Mouse (Mus musculus) forebrain, embryonic 11.5 days (tissue): Measurements from ENCODE around the gene Olfr1287. TPM values are rescaled to one million over a fixed set of nuclear protein-coding genes. Genes with fewer than 3 reads are reported as not detected.

ENCODE experiments used
- ATAC-seq: fragments of 200-750 bp; cut with Nextera tagmentation; replicated peaks from 2 replicates; pipeline ENCODE4 v1.8.0; 2017; ENCODE audit warnings: moderate TSS enrichment; ENCODE audit not compliant: low FRiP score
- DNase-seq: peaks from one replicate; pipeline ENCODE4 v3.0.0-alpha.2; 2017; ENCODE audit warnings: low spot score
- H3K27ac ChIP-seq: fragments of 300-500 bp; sonication (generic); 2 replicates; pipeline ENCODE4 v1.5.1; 2014; ENCODE audit warnings: low read depth, low read length
- H3K27me3 ChIP-seq: fragments of 300-500 bp; sonication (generic); 2 replicates; pipeline ENCODE4 v1.6.1; 2014; ENCODE audit warnings: mild to moderate bottlenecking, low read length, mixed read lengths; ENCODE audit not compliant: control insufficient read depth, insufficient read depth
- H3K36me3 ChIP-seq: fragments of 300-500 bp; sonication (generic); 2 replicates; pipeline ENCODE4 v1.6.1; 2014; ENCODE audit warnings: mild to moderate bottlenecking, low read length, moderate library complexity, mixed read lengths; ENCODE audit not compliant: control insufficient read depth, insufficient read depth
- H3K4me1 ChIP-seq: fragments of 300-500 bp; sonication (generic); replicated peaks from 2 replicates; pipeline ENCODE4 v1.6.1; 2014; ENCODE audit warnings: low read length, mixed read lengths; ENCODE audit not compliant: control insufficient read depth, insufficient read depth
- H3K4me2 ChIP-seq: fragments of 300-500 bp; sonication (generic); 2 replicates; pipeline ENCODE4 v1.6.1; 2014; ENCODE audit warnings: low read depth, mild to moderate bottlenecking, low read length, moderate library complexity, mixed read lengths; ENCODE audit not compliant: severe bottlenecking
- H3K4me3 ChIP-seq: fragments of 300-500 bp; sonication (generic); 2 replicates; pipeline ENCODE4 v1.5.1; 2014; ENCODE audit warnings: low read depth, low read length
- H3K9ac ChIP-seq: fragments of 300-500 bp; sonication (generic); 2 replicates; pipeline ENCODE4 v1.6.1; 2014; ENCODE audit warnings: low read length
- H3K9me3 ChIP-seq: fragments of 300-500 bp; sonication (generic); 2 replicates; pipeline ENCODE4 v1.6.1; 2016; ENCODE audit warnings: low read length, mixed read lengths; ENCODE audit not compliant: control insufficient read depth
- WGBS: fragments of 180-500 bp; shearing (Covaris S2); extraction: QIAGEN DNeasy Blood & Tissue Kit; methylation state at CpG from one replicate; pipeline ENCODE4 v1.1.7; 2014; 5-methylcytosine and 5-hydroxymethylcytosine counted together
- polyA plus RNA-seq: library from polyadenylated mRNA; unstranded; fragments of >200 nt; fragmentation: Nextera tagmentation; extraction: Ambion mirVana; gene quantifications from 2 replicates; pipeline ENCODE4 v1.2.1, GENCODE M21; 2014

The Olfr1287 gene
- not detected in 2 replicates for polyA plus RNA-seq

DNA sequence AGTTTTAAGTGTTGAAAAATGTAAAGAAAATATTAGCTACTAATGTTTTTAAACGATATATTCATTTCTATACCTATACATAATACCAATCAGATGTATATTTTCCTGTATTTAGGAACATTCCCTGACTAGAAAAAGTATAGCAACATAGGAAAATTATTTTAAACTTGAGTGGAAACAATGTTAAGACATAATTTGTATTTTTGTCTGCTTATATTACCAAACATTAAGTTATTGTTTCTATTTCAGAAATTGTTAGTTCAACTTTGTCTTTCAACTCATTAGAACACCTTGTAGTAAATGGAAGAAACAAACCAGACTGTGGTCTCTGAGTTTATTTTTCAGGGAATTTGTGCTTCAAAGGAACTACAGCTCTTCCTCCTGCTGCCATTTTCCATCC, at the start of gene Olfr1287:
Gene Olfr1287 (plus strand): TSS at position 301 of the 400 bp plus-strand sequence.
- H3K9ac ChIP-seq, result no peak within 1 kb of the TSS
- ATAC-seq (no peak), DNase-seq (no peak)
- no peak within 1 kb of the TSS for H3K27ac ChIP-seq
- no peaks in the 10 kb centered on the region for H3K27me3 ChIP-seq
- H3K36me3 ChIP-seq, result no peaks in the 10 kb centered on the region
- 71% methylated on average over 1 of the region's 1 CpGs for WGBS
- no peaks in the 10 kb centered on the region; the same call in 1 of the 2 replicates for H3K9me3 ChIP-seq
- no peaks in the 10 kb centered on the region for H3K4me1 ChIP-seq
- no peak within 1 kb of the TSS for H3K4me3 ChIP-seq
- no peak within 1 kb of the TSS for H3K4me2 ChIP-seq

DNA sequence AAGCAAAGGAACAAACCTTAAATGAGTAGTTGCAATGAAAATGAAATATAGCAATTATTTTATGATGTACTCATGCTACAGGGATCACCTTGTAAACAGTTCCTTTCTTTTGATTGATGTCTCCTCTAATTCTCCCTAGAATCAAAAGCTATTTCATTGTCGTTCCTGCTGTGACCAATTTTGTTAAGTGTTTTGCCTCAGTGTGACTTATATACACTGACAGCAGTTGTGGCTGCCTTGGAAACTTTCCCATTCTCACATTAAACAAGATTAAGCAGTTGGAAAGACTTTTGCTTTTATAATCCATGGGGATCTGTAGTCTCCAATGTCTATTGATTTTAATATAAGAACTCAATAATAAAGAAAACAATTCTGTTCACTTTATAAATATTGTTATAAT, 26.0 kb upstream of the Olfr1287 start, which contains the start of gene Olfr1286:
Gene Olfr1286 (minus strand): TSS at position 185 of the 400 bp plus-strand sequence.
- 79% methylated on average over 1 of the region's 1 CpGs for WGBS
- H3K27me3 ChIP-seq, result no peaks in the 10 kb centered on the region
- H3K4me3 ChIP-seq, result no peak within 1 kb of the TSS
- H3K4me1 ChIP-seq, result no peaks in the 10 kb centered on the region
- H3K9ac ChIP-seq, result no peak within 1 kb of the TSS
- H3K9me3 ChIP-seq, result no peaks in the 10 kb centered on the region
- no peak within 1 kb of the TSS for H3K27ac ChIP-seq
- H3K4me2 ChIP-seq, result no peak within 1 kb of the TSS
- no peaks in the 10 kb centered on the region for H3K36me3 ChIP-seq
- DNase-seq (no peak), ATAC-seq (no peak)

DNA sequence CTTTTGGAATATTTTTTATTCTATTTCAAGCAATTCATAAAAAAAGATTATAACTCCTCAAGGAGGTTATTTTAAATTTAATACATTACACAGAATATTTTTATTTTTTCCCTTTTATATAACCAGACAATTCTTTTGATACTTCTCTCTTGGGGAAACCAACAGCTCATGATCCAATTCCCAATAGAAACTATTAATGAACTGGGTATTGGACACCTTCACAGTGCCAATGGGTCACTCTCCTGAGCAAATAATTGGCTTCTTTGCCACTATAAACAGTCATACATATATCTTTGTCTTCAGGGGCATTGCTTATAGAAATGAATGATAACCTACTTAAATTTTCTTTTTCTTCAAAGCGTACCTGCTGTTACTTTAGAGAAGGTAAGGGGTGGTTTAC, 24.9 kb downstream of the Olfr1287 start, which contains the start of gene Olfr1288:
Gene Olfr1288 (plus strand): TSS at position 301 of the 400 bp plus-strand sequence.
- no peak within 1 kb of the TSS for H3K27ac ChIP-seq
- no peak within 1 kb of the TSS for H3K4me2 ChIP-seq
- H3K9ac ChIP-seq, result no peak within 1 kb of the TSS
- H3K4me1 ChIP-seq, result no peaks in the 10 kb centered on the region
- 98% methylated on average over 1 of the region's 1 CpGs for WGBS
- DNase-seq (no peak), ATAC-seq (no peak)
- no peak within 1 kb of the TSS for H3K4me3 ChIP-seq
- no peaks in the 10 kb centered on the region for H3K27me3 ChIP-seq
- H3K9me3 ChIP-seq, result no peaks in the 10 kb centered on the region
- no peaks in the 10 kb centered on the region for H3K36me3 ChIP-seq

DNA sequence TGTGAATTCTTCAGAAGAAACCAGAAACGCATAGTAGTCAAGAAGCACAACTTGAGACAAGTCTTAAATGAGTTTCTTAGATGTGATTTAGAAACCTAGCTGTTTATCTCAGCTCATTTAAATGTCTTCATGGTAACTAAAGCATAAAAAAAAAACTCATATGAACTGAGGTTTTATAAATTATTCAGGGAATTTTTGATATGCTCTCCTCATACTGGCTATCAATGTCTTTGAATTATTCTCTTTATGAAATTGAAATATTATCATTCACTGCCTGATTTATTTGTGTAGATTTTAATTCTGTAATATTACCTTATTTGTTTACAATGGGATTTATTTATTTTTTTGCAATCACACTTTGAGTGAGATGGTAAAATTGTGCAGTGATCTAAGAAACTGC, 31.6 kb downstream of the Olfr1287 start, which contains the start of gene Olfr1289:
Gene Olfr1289 (plus strand): TSS at position 301 of the 400 bp plus-strand sequence.
- H3K4me1 ChIP-seq, result no peaks in the 10 kb centered on the region
- H3K27ac ChIP-seq, result no peak within 1 kb of the TSS
- H3K27me3 ChIP-seq, result no peaks in the 10 kb centered on the region
- H3K4me2 ChIP-seq, result no peak within 1 kb of the TSS
- DNase-seq (no peak), ATAC-seq (no peak)
- WGBS, result 84% methylated on average over 1 of the region's 1 CpGs
- H3K9me3 ChIP-seq, result no peaks in the 10 kb centered on the region
- H3K9ac ChIP-seq, result no peak within 1 kb of the TSS
- no peak within 1 kb of the TSS for H3K4me3 ChIP-seq
- H3K36me3 ChIP-seq, result no peaks in the 10 kb centered on the region

DNA sequence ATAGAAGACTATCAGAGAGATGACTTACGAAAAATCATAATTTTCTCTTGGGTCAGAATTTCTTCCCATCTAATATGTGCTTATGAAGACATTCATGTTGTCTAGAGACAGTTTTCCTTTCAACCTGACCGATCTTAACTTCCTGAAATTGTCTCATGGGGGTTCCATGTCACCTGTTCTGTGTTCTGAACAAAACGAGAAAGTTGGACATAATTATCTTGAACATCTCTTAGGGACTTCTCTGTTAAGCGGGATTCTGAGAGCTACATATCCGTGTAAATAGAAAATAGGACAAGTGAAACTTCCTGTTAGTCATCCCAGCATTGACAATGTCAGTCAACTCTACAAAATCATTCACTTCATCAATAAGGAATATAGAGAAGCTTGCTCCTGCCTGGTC, 44.8 kb downstream of the Olfr1287 start, which contains the start of gene Olfr1290:
Gene Olfr1290 (minus strand): TSS at position 101 of the 400 bp plus-strand sequence.
- H3K27ac ChIP-seq, result no peak within 1 kb of the TSS
- DNase-seq (no peak), ATAC-seq (no peak)
- H3K4me2 ChIP-seq, result no peak within 1 kb of the TSS
- no peaks in the 10 kb centered on the region for H3K4me1 ChIP-seq
- no peaks in the 10 kb centered on the region for H3K9me3 ChIP-seq
- H3K9ac ChIP-seq, result no peak within 1 kb of the TSS
- no peaks in the 10 kb centered on the region for H3K36me3 ChIP-seq
- no peaks in the 10 kb centered on the region for H3K27me3 ChIP-seq
- H3K4me3 ChIP-seq, result no peak within 1 kb of the TSS
- WGBS, result 78% methylated on average over 5 of the region's 5 CpGs

DNA sequence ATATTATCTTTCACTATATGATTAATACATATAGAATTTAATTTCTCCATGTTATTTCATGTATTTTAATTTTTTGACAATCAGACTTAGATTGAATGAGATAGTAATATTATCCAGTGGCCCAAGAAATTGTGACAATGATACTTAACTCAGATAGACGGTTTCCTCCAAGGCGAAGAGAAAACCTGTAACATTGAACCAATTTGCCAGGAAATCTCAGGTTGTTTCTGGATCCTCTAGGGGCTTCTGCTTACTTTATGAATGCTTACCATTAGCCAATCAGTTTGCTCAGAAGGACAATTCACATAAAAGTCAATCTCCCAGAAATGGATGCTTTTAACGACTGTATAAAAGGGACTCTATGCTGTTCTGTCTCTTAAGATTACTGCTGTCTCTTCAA, 47.9 kb downstream of the Olfr1287 start, which contains the start of gene Olfr1291-ps1:
Gene Olfr1291-ps1 (plus strand): TSS at position 301 of the 400 bp plus-strand sequence.
- ATAC-seq (no peak), DNase-seq (no peak)
- H3K9ac ChIP-seq, result no peak within 1 kb of the TSS
- WGBS, result 91% methylated on average over 3 of the region's 3 CpGs
- no peaks in the 10 kb centered on the region for H3K4me1 ChIP-seq
- no peaks in the 10 kb centered on the region for H3K36me3 ChIP-seq
- no peak within 1 kb of the TSS for H3K27ac ChIP-seq
- H3K27me3 ChIP-seq, result no peaks in the 10 kb centered on the region
- H3K9me3 ChIP-seq, result no peaks in the 10 kb centered on the region
- H3K4me2 ChIP-seq, result no peak within 1 kb of the TSS
- no peak within 1 kb of the TSS for H3K4me3 ChIP-seq

Other genes with a start within 250 kb of the Olfr1287 start
- not detected in 2 replicates for gene 4930430A15Rik, start 219.5 kb upstream of the Olfr1287 start, polyA plus RNA-seq
- gene Olfr1275, start 213.9 kb upstream of the Olfr1287 start, polyA plus RNA-seq, result not detected in 2 replicates
- not detected in 2 replicates for gene Olfr1276, start 194.6 kb upstream of the Olfr1287 start, polyA plus RNA-seq
- gene Olfr1277, start 175.0 kb upstream of the Olfr1287 start, polyA plus RNA-seq, result not detected in 2 replicates
- gene Olfr1278, start 159.0 kb upstream of the Olfr1287 start, polyA plus RNA-seq, result not detected in 2 replicates
- gene Olfr1279, start 148.5 kb upstream of the Olfr1287 start, polyA plus RNA-seq, result not detected in 2 replicates
- not detected in 2 replicates for gene Olfr1280, start 135.1 kb upstream of the Olfr1287 start, polyA plus RNA-seq
- not detected in 2 replicates for gene Olfr1281, start 122.6 kb upstream of the Olfr1287 start, polyA plus RNA-seq
- not detected in 2 replicates for gene Olfr1282, start 113.1 kb upstream of the Olfr1287 start, polyA plus RNA-seq
- gene Olfr1283, start 82.4 kb upstream of the Olfr1287 start, polyA plus RNA-seq, result not detected in 2 replicates
- gene Olfr1284, start 73.6 kb upstream of the Olfr1287 start, polyA plus RNA-seq, result not detected in 2 replicates
- not detected in 2 replicates for gene Olfr1286, start 26.0 kb upstream of the Olfr1287 start, polyA plus RNA-seq
- gene Olfr1288, start 25.0 kb downstream of the Olfr1287 start, polyA plus RNA-seq, result not detected in 2 replicates
- not detected in 2 replicates for gene Olfr1289, start 31.7 kb downstream of the Olfr1287 start, polyA plus RNA-seq
- gene Olfr1290, start 44.7 kb downstream of the Olfr1287 start, polyA plus RNA-seq, result not detected in 2 replicates
- gene Olfr1291-ps1, start 48.0 kb downstream of the Olfr1287 start, polyA plus RNA-seq, result not detected in 2 replicates
- not detected in 2 replicates for gene Olfr1293-ps, start 76.1 kb downstream of the Olfr1287 start, polyA plus RNA-seq
- not detected in 2 replicates for gene Olfr1294, start 91.1 kb downstream of the Olfr1287 start, polyA plus RNA-seq
- gene Olfr1295, start 120.5 kb downstream of the Olfr1287 start, polyA plus RNA-seq, result not detected in 2 replicates
- not detected in 2 replicates for gene Olfr1297, start 177.4 kb downstream of the Olfr1287 start, polyA plus RNA-seq
- not detected in 2 replicates for gene Olfr1298, start 200.1 kb downstream of the Olfr1287 start, polyA plus RNA-seq
- not detected in 2 replicates for gene Olfr1299, start 212.3 kb downstream of the Olfr1287 start, polyA plus RNA-seq